Mouse (Mus musculus): ENCODE results near the gene Rsl24d1.
"Not testable (repeated sequence)": the region's sequence is repeated elsewhere in the genome, so short reads cannot be mapped to it uniquely, and the experiment has no call there.

The Rsl24d1 gene

DNA sequence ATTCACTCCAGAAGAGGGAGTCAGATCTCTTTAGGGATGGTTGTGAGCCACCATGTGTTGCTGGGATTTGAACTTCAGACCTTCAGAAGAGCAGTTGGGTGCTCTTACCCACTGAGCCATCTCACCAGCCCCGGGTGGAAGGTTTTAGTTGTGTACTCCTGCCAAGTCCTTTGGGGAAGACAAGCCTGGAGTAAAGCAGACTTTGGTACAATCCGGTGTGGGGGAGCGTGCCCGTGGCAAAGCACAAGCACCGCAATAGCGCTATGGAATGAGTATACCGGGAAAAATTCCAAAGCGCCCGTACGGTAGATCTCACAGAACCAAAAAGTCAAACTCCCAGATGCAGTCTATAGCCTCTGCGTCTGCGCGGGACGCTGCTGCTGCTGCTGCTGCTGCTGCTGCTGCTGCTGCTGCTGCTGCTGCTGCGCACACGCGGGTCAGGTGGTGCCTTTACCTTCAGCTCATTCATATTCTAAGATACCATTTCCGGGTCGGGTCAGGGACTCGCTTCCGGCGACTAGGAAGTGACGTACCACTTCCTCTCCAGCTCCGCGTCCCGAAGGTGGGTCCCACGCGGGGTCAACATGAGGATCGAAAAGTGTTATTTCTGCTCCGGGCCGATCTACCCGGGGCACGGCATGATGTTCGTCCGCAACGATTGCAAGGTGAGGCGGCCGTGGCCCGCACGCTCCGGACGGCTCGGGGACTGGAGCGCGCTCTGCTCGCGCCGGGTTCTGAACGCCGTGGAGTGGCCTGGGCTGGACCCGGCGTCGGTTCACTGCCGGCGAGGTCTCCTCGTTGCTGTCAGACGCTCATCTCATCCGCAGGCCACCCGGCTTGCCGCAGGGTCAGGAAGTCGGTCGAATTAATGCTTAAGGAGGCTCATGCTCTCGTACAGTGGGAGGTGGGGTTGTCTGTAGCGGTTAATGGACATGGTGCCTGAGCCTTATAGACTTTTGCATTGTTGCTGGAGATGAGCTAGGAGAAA is at the start of gene Rsl24d1:
Rsl24d1 (plus strand) TSS at position 508 of the 988 bp plus-strand sequence.
- DNase-seq (ENCODE audit: low spot score in 2 of 2) = peak; percentile 50 to 73

DNA sequence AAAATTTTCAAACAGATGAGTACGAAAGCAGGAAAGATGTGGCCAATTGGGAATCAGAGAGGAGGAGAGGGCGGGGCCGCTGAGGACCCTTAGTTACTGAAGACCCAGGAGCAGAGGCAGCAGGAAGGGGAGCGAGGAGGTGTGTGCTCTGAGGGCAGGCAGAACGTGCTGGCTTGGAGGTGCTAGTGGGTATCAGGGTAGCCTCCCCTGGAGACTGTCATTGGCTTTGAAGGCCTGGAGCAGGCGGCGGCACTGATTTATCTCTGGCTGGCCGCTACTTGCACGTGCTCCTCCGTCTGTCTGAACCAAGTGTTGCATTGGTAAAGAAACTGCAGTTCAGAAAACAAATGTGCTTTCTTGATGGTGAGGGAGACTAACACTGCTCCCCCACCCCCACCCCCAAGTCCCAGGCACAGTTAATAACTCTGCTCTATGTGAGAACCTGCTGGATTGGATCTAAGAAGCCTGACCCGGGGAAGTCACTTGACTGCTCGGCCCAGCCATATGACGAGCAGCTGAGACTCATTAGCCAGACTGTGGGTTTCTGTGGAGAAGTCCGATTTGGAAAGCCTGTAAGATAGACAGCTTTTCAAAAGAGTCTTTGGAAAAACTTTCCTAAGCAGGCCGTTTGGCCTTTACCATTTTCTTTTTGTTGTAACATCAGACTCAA is 49.5 kb upstream of the Rsl24d1 start:
- DNase-seq (ENCODE audit: low spot score in 2 of 2) = no peak

- DNase-seq (ENCODE audit: low spot score in 2 of 2) = no peak
Measured at GRCm38 (mm10) chr9:73067086-73067485, 46.1 kb upstream of the Rsl24d1 start.

DNA sequence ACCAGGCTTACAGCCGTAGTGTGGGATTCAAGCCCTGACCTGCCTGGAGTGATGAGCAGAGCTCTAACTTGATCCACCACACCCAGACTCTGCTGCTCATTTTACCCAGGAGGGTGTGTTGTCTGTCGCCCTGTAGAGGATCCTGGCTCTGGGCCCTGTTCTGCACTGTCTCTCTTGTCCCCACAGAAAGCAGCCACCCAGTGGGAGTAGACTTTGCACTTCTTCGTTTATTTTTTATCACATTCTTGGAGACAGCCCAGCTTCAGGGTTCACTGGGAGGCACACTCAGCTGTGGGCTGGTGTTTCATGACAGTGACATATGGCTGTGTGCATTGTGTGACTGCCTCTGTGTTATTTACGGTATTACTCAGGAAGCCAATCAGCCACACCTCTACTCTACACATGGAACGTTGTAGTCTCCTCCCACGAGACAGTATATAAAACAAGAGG is 45.0 kb upstream of the Rsl24d1 start:
- DNase-seq (ENCODE audit: low spot score in 2 of 2) = no peak

- DNase-seq (ENCODE audit: low spot score in 2 of 2) = no peak
Measured at GRCm38 (mm10) chr9:73068688-73069087, 44.5 kb upstream of the Rsl24d1 start.

- DNase-seq (ENCODE audit: low spot score in 2 of 2) = no peak
Measured at GRCm38 (mm10) chr9:73070971-73071659, 42.1 kb upstream of the Rsl24d1 start.

DNA sequence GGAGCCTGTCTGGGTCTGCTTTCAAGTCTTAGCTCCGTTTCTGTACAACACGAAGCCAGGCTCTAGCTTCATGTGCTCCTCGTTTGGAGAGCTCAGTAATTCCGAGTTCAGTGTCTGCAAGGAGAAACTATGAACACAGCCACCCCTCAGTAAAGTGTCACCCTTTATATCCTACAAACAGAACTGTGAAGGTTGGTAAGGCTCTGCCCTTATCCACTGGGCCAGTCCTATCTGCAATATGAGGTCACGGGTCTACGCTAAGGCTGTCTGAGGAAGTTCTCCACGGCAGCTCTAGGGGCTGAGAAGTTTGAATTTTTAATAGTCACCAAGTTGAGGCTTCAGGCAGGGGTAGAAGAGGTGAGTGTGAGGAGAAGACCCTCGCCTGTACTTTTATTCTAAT is 40.8 kb upstream of the Rsl24d1 start:
- DNase-seq (ENCODE audit: low spot score in 2 of 2) = no peak

GRCm38 (mm10) chr9:73073169-73073568 is 40.1 kb upstream of the Rsl24d1 start:
- no peak for DNase-seq (ENCODE audit: low spot score in 2 of 2)

GRCm38 (mm10) chr9:73079349-73079748 is 33.9 kb upstream of the Rsl24d1 start:
- DNase-seq (ENCODE audit: low spot score in 2 of 2) = not testable (repeated sequence)

GRCm38 (mm10) chr9:73079801-73080325 is 33.4 kb upstream of the Rsl24d1 start:
- no peak for DNase-seq (ENCODE audit: low spot score in 2 of 2)

GRCm38 (mm10) chr9:73082291-73083000 is 30.8 kb upstream of the Rsl24d1 start:
- DNase-seq (ENCODE audit: low spot score in 2 of 2) = no peak

DNA sequence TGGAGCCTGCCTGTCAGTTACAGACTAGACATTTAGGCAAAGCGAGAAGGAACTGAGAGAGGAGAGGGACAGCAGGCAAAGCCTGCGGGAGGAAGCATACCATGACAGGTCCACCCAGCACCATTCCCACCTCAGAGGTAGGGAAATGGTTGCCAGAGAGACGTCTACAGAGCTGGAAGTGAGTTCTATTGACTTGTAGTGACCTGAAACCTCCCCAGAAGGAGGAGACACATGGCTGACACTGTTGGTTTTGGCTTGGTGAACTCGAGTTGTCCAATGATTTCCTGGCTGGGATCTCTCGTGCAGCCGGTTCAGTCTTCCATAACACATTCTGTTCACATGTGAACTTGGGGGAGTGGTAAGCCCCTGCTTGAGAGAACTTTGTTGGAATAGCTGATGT is 29.3 kb upstream of the Rsl24d1 start:
- no peak for DNase-seq (ENCODE audit: low spot score in 2 of 2)

DNA sequence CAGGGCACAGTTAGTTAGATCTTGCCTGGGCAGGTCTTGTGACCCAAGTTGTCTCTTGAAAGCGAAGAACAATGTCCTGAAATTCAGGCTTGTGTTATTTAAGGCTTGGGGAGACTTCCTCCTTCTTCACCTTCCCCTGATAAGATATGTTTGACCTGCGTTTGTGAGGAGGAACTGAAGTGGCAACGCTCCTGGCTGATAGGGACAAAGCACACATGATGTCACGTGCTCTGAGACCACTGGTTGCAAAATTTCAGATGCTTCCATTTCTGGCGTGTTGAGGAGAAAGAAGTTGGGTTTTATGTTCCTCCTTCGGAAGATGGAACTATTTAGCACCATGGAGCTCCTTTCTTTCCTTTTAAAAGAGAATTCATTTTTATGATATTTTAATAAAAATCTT is 27.4 kb upstream of the Rsl24d1 start:
- DNase-seq (ENCODE audit: low spot score in 2 of 2) = no peak

GRCm38 (mm10) chr9:73087121-73087520 is 26.1 kb upstream of the Rsl24d1 start:
- no peak for DNase-seq (ENCODE audit: low spot score in 2 of 2)

- no peak for DNase-seq (ENCODE audit: low spot score in 2 of 2)
Measured at GRCm38 (mm10) chr9:73087581-73087980, 25.6 kb upstream of the Rsl24d1 start.

DNA sequence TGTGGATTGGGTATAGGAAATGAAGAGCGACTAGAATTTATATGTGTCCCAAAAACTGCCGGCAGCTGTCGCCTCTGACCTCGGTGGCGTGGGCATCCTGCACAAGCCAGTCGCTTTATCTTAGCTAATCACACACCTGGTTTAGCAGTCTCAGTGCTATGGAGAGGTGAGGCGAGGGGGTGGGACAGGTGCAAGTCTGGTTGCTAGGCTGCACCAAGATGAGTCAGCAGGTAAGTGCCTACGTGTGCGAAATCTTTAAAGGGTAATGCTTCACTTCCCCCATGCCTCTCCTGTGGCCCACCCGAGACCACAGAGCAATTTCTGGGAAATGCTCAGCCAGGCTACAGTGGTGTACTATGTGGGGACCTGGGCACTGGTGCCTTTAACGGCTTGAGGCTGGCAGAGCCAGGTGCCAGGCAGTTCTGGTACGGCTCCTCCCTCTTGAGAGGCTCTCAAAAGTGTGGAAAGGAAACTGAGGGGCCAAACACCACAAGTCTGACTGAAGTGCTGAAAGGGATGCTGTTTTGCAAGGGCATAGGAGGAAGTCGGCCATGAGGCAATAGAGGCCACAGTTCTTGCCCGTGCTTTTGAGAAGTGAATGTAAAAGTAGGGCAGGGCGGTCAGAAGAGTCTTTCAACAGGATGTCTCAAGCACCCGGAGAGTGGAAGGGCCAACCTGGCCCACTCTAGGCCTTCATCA is 23.9 kb upstream of the Rsl24d1 start:
- no peak for DNase-seq (ENCODE audit: low spot score in 2 of 2)

GRCm38 (mm10) chr9:73090121-73090520 is 23.1 kb upstream of the Rsl24d1 start:
- DNase-seq (ENCODE audit: low spot score in 2 of 2) = no peak

- peak in 1 of 2 experiments; percentile 26 for DNase-seq (ENCODE audit: low spot score in 2 of 2)
Measured at GRCm38 (mm10) chr9:73091747-73092146, 21.5 kb upstream of the Rsl24d1 start.

DNA sequence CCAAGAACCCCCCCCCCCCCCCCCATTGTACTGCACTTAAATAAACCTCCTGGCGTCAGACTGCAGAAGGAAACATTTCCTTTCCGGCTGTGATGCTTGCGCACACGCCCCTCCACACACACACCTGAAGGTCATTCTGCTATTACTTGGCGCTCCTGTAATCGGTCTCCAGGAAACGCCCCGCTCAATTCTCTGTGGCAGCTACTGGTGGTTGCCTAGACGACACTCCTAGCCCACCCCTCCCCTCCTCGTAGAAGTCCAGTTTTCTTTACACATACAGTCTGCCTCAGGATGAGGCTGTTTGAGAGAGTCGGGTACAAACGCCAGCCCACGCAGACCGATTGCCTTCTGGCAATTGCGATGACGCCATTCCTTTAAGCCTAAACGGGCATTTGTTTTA is 18.6 kb upstream of the Rsl24d1 start:
- no peak for DNase-seq (ENCODE audit: low spot score in 2 of 2)

- DNase-seq (ENCODE audit: low spot score in 2 of 2) = no peak
Measured at GRCm38 (mm10) chr9:73097898-73098297, 15.3 kb upstream of the Rsl24d1 start.

DNA sequence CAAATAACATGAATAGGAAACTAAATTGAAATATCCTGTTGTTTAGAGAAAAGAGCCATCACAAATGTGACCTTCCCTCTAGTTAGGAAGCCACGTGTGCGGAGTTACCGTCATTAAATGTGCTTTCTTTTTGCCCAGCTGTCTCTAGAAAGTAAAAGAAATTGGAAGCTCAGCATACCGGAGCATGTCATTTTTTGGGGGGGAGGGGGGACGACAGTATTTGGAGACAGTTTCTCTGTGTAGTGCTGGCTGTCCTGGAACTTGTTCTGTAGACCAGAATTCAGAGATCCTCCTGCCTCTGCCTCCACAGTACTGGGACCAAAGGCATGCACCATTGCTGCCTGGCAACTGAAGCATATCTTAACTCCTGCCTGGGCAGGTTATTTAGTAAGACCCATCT is 11.7 kb upstream of the Rsl24d1 start, which contains the start of gene Khdc3:
Khdc3 (plus strand) TSS at position 301 of the 400 bp plus-strand sequence.
- no peak for DNase-seq (ENCODE audit: low spot score in 2 of 2)

All from cerebellum, postnatal 4 days (tissue).